Mouse (Mus musculus) brown adipose tissue, adult 24 weeks (tissue): Measurements from ENCODE around the gene Odf3b. TPM values are rescaled to one million over a fixed set of nuclear protein-coding genes. Genes with fewer than 3 reads are reported as not detected.

Experiments
- H3K27ac ChIP-seq: fragments of 200-500 bp; replicated peaks from 2 replicates; pipeline ENCODE4 v1.5.1; 2012; ENCODE audit warnings: low read depth, mild to moderate bottlenecking, low read length
- H3K4me1 ChIP-seq: fragments of 200-500 bp; 2 replicates; pipeline ENCODE4 v1.6.1; 2012; ENCODE audit warnings: low read length, mixed read lengths; ENCODE audit not compliant: control insufficient read depth, insufficient read depth, insufficient read length
- H3K4me3 ChIP-seq: fragments of 200-500 bp; 2 replicates; pipeline ENCODE4 v1.5.1; 2012; ENCODE audit warnings: low read depth, mild to moderate bottlenecking, low read length, moderate library complexity; ENCODE audit not compliant: insufficient read depth
- polyA plus RNA-seq: library from polyadenylated mRNA; stranded (reverse); fragments of >200 nt; gene quantifications from 2 replicates; pipeline ENCODE4 v1.2.4, GENCODE M21; 2012; ENCODE audit not compliant: missing spikeins, insufficient read depth, insufficient read length

Gene Odf3b
- polyA plus RNA-seq, 1 experiment: not detected

GRCm38 (mm10) chr15:89363051-89363450 is 16.0 kb downstream of the Odf3b start:
- Histone ChIP-seq H3K27ac (no peak overlapping the region), H3K4me3 (no peak overlapping the region), H3K4me1 (peaks cover 2% of the 10 kb centered on the region; the same call in 1 of the 2 replicates)

GRCm38 (mm10) chr15:89358784-89359183 is 20.3 kb downstream of the Odf3b start:
- Histone ChIP-seq H3K27ac (no peak overlapping the region), H3K4me3 (no peak overlapping the region), H3K4me1 (peaks cover 11% of the 10 kb centered on the region)

GRCm38 (mm10) chr15:89356372-89356771 is 22.7 kb downstream of the Odf3b start:
- peak overlapping the region; percentile 84 for H3K4me3 ChIP-seq
- 0 out of 2 replicates have a peak overlapping the region, but pooled peaks have one; percentile 76 for H3K27ac ChIP-seq
- peaks cover 11% of the 10 kb centered on the region for H3K4me1 ChIP-seq

DNA sequence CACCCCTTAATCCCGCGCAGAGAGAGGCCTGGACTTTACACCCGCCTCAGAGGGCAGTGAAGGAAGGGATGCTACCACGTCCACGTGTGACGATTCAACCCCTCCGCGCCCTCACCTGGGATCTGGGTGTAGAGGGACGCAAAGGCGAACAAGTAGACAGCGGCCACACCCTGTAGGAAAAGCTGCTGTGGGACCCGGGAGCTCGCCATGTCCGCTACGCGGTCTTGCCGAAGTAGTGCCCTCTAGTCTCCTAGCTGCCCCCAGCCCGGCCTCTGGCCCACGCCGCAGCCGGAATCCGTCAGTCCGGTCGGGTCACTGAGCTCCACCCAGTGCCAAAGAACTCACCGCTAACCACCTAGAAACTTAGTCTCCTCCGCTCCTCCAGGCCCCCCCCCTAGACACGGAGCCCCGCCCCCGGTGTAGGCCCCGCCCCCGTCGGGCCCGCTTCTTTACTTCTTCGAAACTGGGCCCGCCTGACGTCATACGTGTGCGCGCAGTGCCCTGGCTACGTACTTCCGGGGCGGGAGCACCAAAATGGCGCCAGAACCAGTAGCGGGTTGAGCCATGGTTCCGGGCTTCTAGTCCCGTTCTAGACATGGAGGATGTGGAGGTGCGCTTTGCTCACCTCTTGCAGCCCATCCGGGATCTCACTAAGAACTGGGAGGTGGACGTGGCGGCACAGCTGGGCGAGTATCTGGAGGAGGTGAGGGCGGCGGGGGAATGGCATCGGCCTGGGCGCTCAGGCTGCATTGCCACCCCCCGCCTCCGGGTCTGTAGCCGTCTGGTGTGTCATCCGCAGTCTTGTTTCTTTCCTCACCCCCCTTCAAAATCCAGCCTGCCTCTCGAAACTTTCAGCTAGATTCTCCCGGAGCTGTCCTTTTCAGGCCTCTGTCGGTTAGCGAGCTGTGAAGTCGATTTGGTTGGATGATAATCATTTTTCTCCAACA is 23.6 kb downstream of the Odf3b start, which contains the start of the genes Lmf2 and Ncaph2:
Gene Lmf2 (minus strand): TSS at position 419 of the 947 bp plus-strand sequence.
Gene Ncaph2 (plus strand): TSS at position 479 of the 947 bp plus-strand sequence.
- H3K4me3 ChIP-seq: peak within 1 kb of the TSS; percentile 88
- H3K27ac ChIP-seq: peak within 1 kb of the TSS; percentile 79
- H3K4me1 ChIP-seq: peaks cover 11% of the 10 kb centered on the region

- H3K4me3 ChIP-seq: peak overlapping the region; percentile 88
- no peak overlapping the region for H3K27ac ChIP-seq
- peaks cover 11% of the 10 kb centered on the region for H3K4me1 ChIP-seq
Measured at GRCm38 (mm10) chr15:89354455-89354854, 24.6 kb downstream of the Odf3b start.

- peaks cover 9% of the 10 kb centered on the region for H3K4me1 ChIP-seq
- no peak overlapping the region for H3K4me3 ChIP-seq
- no peak overlapping the region for H3K27ac ChIP-seq
Measured at GRCm38 (mm10) chr15:89353837-89354236, 25.2 kb downstream of the Odf3b start.

DNA sequence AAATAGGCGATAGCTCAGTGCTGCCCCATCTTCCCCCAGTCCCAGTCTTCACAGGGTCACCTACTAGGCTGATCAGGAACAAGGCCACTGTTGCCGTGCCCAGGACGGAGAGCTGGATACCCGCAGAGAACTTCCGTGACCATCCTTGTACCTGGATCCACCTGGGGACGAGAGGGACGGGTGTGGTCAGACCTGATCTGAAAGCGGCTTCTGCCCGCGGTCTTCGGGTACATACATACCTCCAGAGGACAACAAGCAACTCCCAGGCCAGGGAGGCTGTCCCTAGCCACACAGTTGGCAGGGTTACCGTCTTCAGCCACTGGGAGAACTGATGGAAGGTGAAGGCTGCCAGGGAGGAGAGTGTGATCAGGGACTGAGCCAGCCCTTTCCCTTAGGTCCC is 26.3 kb downstream of the Odf3b start:
- Histone ChIP-seq H3K27ac (no peak overlapping the region), H3K4me1 (peaks cover 9% of the 10 kb centered on the region), H3K4me3 (no peak overlapping the region)

DNA sequence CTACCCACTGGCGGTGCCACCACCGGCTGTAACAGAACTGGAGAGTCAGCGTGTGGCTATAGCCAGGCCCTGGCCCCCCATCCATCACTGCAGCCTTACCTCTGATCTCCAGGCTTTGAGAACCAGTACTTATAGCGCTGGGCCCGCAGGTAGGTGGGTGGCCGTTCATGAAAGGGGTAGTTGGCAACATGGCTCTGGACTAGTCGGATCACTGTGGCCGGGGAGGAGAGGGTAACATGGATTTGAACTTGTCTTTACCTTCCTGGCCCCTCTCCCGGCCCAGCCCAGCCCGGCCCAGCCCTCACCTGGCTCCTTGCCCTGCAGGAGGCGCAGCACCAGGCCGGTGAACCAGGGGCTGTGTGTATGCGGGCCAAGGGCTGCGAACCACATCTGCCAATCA is 27.0 kb downstream of the Odf3b start:
- Histone ChIP-seq H3K27ac (no peak overlapping the region), H3K4me3 (no peak overlapping the region), H3K4me1 (peaks cover 9% of the 10 kb centered on the region)

DNA sequence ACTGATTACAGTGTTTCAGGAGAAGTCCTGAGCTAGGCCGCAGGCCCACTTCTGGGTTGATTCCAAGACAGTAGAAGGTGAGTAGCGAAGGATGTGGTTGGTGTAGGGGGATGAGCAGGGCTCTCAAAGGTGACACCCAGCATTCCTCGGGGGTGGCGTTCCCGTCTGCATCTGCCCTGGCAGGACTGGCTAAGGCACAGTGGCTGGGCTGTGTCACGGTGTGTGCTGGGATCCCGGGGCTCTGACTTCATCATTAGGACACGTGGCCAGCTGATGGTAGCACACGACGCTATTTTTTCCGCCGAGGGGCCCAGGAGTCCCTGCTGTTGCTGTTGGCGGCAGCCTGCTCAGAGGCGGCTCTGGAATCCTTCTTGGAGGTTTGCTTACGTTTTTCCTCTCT is 27.8 kb downstream of the Odf3b start:
- Histone ChIP-seq H3K27ac (peak overlapping the region; percentile 59), H3K4me3 (no peak overlapping the region), H3K4me1 (peaks cover 8% of the 10 kb centered on the region)

DNA sequence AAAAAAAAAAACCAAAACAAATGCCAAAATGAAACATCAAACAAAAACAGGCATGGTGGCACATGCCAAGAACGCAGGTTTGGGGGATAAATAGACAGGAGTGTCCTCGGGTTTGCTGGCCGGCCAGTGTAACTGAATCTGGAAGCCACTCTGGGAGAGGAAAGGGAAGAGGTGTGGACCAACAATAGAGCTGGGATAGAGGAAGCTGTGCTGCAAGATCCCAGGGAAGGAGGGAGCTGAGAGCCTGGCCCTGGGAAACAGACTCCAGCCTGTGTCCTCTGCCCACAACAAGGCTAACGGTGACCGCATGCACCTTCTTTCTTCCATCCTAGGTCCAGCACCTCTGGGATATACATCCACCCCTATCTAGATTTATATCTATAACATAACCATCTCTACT is 28.6 kb downstream of the Odf3b start:
- peaks cover 6% of the 10 kb centered on the region for H3K4me1 ChIP-seq
- H3K4me3 ChIP-seq: peak overlapping the region; percentile 36
- peak overlapping the region; percentile 82 for H3K27ac ChIP-seq

- Histone ChIP-seq H3K4me3 (no peak overlapping the region), H3K4me1 (no peaks in the 10 kb centered on the region), H3K27ac (no peak overlapping the region)
Measured at GRCm38 (mm10) chr15:89343325-89343724, 35.8 kb downstream of the Odf3b start.

DNA sequence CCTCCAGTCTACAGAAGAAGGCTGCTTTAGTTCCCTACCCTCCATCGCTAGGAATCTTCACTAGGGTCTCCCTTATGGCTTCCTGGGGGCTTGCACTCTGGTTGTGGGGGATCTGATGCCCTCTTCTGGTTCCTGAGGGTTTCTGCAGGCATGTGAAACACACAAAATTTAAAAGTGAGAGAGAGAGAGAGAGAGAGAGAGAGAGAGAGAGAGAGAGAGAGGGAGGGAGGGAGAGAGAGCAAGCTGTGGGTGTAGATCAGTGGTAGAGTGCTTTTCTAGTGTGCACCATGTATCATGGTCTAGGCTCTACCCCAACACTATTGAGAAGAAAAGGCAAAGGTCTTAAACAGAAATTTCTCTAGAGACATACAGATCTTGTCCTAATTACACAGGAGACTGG is 37.4 kb downstream of the Odf3b start:
- no peaks in the 10 kb centered on the region for H3K4me1 ChIP-seq
- no peak overlapping the region for H3K4me3 ChIP-seq
- H3K27ac ChIP-seq: no peak overlapping the region

DNA sequence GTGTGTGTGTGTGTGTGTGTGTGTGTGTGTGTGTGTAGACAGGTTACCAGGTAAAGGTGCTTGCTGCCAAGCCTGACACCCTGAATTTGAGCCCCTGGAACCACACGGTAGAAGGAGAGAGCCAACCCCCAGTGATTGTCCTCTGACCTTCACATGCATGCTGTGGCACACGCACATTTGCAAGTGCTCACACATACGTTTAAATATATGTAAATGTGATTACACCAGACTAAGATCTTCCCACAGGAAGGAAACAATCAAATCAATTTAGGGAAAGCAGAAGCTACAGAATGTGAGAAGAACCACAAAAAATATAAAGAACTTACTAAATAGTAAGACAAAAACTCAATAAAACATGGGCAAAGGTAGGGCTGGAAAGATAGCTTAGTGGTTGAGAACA is 38.9 kb downstream of the Odf3b start:
- H3K4me3 ChIP-seq: no peak overlapping the region
- no peaks in the 10 kb centered on the region for H3K4me1 ChIP-seq
- H3K27ac ChIP-seq: no peak overlapping the region

DNA sequence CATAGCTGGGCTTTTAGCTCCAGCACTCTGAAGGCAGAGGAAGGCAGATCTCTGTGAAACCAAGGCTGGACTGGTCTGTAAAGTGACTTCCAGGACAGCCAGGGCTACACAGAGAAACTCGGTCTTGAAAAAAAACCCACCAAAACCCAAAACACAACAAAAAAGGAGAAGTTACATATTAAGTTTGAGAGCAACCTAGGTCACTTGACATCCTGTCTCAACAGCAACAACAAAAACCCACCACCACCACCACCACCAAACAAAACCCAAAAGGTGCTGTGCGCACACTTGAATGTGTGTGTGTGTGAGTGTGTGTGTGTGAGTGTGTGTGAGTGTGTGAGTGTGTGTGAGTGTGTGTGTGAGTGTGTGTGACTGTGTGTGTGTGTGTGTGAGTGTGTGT is 39.4 kb downstream of the Odf3b start:
- Histone ChIP-seq H3K4me3 (no peak overlapping the region), H3K4me1 (no peaks in the 10 kb centered on the region), H3K27ac (no peak overlapping the region)

- Histone ChIP-seq H3K27ac (no peak overlapping the region), H3K4me3 (no peak overlapping the region), H3K4me1 (no peaks in the 10 kb centered on the region)
Measured at GRCm38 (mm10) chr15:89336422-89336821, 42.7 kb downstream of the Odf3b start.
